ENCODE assay signal across 12 mouse cellular contexts in genomic region chr2:37511134-37511901, GRCm38 (mm10).
"Had no signal": no experiment of that assay in that cellular context is flagged by ENCODE, and none has a peak within 500 bp of the region (broad histone marks: within the 10 kb centered on the region; RNA-seq: fewer than 3 reads in every experiment).

No protein-coding gene starts in this region.

- H3K9ac ChIP-seq: lung, embryonic 14.5 days; midbrain, embryonic 13.5 days; midbrain, embryonic 15.5 days; neural tube, embryonic 12.5 days had no signal

- ATAC-seq: midbrain, embryonic 13.5 days; midbrain, embryonic 15.5 days had no signal

- H3K27ac ChIP-seq: midbrain, embryonic 10.5 days; midbrain, embryonic 13.5 days; midbrain, embryonic 15.5 days; neural tube, embryonic 12.5 days had no signal

- H3K9me3 ChIP-seq: midbrain, embryonic 10.5 days; midbrain, embryonic 13.5 days; midbrain, embryonic 15.5 days; neural tube, embryonic 12.5 days had no signal

- H3K4me2 ChIP-seq: lung, embryonic 14.5 days; midbrain, embryonic 13.5 days; midbrain, embryonic 15.5 days; neural tube, embryonic 12.5 days had no signal

- H3K27me3 ChIP-seq: midbrain, embryonic 13.5 days; midbrain, embryonic 15.5 days; neural tube, embryonic 12.5 days had no signal

- DNase-seq: lung, adult 18-20 months; lung, embryonic 14.5 days; lung, postnatal 10 days; lung, postnatal 4 days; right cerebral cortex, postnatal 14 days; thymus, adult 18-20 months; thymus, postnatal 14 days; thymus, postnatal 36 days had no signal

- H3K4me3 ChIP-seq: midbrain, embryonic 10.5 days; midbrain, embryonic 13.5 days; midbrain, embryonic 15.5 days; neural tube, embryonic 12.5 days had no signal
